Mouse (Mus musculus): ENCODE data around the gene Treml1.

The Treml1 gene

DNA sequence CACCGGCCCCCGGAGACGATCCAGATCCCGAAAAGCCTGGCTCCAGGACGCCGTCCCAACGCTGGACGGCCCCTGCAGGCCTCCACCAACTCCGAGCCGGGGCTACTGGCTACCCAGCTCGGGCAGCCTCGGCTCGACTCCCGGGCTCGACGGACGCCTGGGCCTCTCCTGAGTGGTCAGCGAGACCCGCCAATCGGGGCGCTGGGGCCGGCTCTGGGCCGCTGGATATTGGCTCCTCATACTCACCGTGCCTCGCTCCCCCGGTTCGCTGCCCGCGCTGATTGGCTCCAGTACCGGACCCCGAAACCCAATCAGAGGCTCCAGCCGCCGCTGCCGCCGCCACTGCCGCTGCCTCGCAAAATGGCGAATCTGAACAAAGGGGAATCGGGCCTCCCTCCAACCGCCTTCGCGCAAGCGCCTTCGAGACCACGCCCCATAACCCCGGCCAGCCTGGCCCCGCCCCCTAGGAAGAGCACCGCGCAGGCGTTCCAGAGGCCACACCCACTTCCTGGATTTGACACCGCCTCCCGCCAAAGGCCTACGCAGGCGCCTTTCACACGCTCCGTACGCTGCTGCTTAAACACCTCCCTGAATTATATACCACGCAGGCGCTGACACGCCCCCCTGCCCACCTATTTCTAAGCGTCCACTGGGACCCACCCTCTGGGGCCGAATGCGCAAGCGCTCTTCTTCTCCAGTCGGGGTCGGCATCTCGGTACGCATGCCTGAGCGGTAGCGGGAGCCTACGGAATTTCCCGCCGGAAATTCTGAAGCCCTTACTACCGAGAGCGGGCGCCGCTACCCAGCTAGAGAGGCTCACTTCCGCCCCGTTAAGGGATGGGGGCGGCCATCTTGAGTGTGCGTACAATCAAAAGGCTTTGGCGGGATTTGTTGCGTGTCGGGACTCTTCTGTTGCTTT, 49.9 kb downstream of the Treml1 start, which contains the start of the genes Nfya and Oard1:
Gene Nfya (minus strand): TSS at position 527 of the 919 bp plus-strand sequence.
Gene Oard1 (plus strand): TSS at position 635 of the 919 bp plus-strand sequence.
- DNase-seq (ENCODE audit: low read depth, low spot score), result peak; percentile 99

DNA sequence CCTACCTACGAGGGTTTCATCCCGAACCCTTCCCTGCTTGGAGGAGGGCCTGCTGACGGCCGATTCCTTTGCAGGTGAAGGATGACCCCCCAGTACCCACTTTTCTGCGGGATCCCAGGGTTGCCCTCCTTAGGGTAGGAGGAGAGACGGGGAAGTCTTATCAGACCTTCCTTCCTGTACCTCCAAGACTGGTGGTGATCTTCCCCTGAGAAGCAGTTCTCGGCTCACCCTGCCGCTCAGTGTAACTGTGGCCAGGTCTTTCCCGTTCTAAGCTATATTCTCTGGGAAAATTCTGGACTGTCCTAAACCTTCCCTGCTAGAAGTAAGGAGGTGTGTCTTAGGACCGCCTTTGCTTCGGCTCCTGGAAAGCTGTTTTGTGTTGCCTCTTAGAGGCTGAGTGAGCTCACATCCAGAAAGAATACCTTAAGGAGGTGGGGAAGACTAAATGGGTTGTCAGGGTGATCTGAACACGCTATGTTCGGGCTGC, 50.6 kb downstream of the Treml1 start:
- DNase-seq (ENCODE audit: low read depth, low spot score), result peak; percentile 81

DNA sequence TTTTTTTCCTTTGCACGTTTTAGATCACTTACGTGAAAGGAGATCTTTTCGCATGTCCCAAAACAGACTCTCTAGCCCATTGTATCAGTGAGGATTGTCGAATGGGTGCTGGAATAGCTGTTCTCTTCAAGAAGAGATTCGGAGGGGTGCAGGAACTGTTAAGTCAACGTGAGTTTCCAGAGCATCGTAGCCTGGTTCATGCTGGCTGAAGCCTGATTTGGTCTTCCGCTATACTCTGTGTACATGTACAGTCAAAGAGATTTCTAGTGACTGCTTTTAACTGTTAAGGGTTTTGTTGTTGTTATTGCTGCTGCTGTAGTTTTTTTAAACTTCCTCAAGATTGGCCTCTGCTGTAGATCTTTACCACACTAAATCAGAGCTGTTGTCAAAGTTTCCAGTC, 51.5 kb downstream of the Treml1 start:
- DNase-seq (ENCODE audit: low read depth, low spot score), result no peak

DNA sequence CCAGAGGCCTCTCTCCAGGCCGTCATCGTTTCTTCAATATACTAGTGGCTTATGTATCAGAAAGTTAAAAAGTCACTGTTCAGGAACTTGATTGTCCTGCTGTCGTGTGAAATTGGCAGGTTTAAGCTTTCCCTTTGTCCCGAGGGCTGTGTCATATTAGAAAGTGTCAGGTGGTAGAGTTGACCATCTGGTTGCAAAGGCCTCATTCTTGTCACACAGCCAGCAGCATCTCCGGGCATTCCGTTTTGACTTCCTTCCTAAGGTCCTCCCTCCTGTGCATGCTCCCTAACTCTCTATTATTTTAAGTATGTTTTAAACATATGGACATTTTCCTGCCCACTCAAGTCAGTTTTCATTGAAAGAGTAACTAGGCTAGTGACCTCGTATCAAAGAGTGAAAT, 56.3 kb downstream of the Treml1 start:
- DNase-seq (ENCODE audit: low read depth, low spot score), result no peak

Measured in R1 (cell line).